Mouse (Mus musculus): ENCODE data around the gene Gnai2.

GRCm38 (mm10) chr9:107677091-107677784 is 42.1 kb upstream of the Gnai2 start:
- no peak for TF ChIP-seq EP300 (IDR thresholded peaks at IDR 0.05; ENCODE audit: low read depth)
- TF ChIP-seq CTCF (IDR thresholded peaks at IDR 0.05; ENCODE audit: low read depth), result peak; percentile 94
